Mouse (Mus musculus) brain, embryonic 14.5 days (tissue): ENCODE measurements around the gene Cubn.

Experiments
- CTCF ChIP-seq: fragments of 200-500 bp; IDR thresholded peaks from 2 replicates; pipeline ENCODE4 v1.5.1; 2012; ENCODE audit warnings: inconsistent platforms, mild to moderate bottlenecking, moderate library complexity, borderline replicate concordance; ENCODE audit not compliant: insufficient read depth, insufficient read length; ENCODE audit errors: extremely low read depth
- POLR2A ChIP-seq: fragments of 200-500 bp; IDR thresholded peaks from 2 replicates; pipeline ENCODE4 v1.6.1; 2012; ENCODE audit warnings: mild to moderate bottlenecking, inconsistent platforms, borderline replicate concordance; ENCODE audit not compliant: poor library complexity, insufficient read depth, insufficient read length, severe bottlenecking; ENCODE audit errors: extremely low read depth

DNA sequence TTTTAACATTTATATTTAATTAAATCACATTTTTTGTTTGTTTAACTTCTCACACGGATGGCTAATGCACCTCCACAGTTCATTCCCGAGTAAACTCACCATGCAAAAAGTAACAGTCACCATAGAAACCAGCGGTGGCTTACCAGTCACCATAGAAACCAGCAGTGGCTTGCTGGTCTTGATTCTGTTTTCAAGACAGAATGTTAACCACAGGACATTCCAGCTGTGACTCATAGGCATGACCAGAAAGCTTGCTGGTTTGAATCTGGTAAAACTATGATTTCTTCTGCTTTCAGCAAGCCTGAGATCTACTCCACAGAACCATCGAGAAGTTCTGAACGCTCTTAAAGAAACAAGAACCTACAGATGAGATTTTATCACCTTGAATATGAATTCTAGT is 84.3 kb downstream of the Cubn start:
- TF ChIP-seq CTCF (no peak), POLR2A (no peak)
